Mouse (Mus musculus): Measurements from ENCODE around the gene Mthfd1l.

Mthfd1l gene

GRCm38 (mm10) chr10:4159541-4160090 is 186.7 kb downstream of the Mthfd1l start:
- no peak for DNase-seq

DNA sequence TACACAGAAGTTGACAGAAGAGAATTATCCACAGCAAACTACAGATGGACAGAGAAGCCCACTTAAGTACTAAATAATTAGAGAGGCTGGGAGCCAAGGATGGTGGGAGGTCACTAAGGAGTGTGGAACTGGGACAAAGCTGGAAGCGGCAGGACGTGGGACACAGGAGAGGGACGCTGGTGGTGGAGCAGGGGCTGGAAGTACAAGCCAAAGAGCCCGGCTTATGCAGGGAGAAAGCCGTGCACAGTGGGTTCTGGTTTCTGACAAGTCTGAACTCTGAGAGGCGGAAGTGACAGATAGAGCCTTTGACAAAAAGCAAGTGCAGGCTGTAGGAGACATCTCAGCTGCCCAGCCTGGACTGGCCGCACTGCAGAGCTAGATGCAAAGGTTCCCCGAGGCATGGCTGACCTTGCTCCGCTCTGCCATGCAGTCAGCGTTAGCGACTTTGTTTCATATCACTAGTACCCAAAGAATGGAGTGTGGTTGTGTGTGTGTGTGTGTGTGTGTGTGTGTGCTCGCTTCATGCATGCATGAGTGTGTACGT is 187.4 kb downstream of the Mthfd1l start:
- peak; percentile 16 to 31 for DNase-seq

GRCm38 (mm10) chr10:4162049-4162448 is 189.1 kb downstream of the Mthfd1l start:
- DNase-seq = no peak

- no peak for DNase-seq
These were observed 190.1 kb downstream of the Mthfd1l start for GRCm38 (mm10) chr10:4162976-4163375.

DNA sequence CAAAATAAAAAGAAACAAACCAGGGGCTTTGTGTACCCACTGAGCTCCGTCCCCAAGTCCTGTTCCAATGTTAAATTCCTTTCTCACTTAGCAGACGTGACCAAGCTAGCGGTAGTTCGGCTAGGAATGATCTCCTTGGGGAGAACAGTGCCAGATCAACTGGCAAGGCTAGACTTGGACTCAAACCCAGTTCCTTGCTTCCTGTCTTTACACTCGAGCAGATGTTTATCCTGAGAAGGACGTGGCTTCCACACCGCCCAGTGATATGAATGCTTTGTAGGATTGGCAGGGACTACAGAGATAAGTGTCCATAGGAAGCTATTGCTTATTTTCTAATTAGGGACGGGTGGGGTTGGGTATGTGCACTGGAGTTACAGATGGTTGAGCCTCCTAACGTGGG is 191.8 kb downstream of the Mthfd1l start:
- DNase-seq = no peak

- DNase-seq = peak; percentile 19 to 53
These were observed 195.4 kb downstream of the Mthfd1l start for GRCm38 (mm10) chr10:4168222-4168798.

- DNase-seq = no peak
These were observed 201.3 kb downstream of the Mthfd1l start for GRCm38 (mm10) chr10:4174229-4174628.

DNA sequence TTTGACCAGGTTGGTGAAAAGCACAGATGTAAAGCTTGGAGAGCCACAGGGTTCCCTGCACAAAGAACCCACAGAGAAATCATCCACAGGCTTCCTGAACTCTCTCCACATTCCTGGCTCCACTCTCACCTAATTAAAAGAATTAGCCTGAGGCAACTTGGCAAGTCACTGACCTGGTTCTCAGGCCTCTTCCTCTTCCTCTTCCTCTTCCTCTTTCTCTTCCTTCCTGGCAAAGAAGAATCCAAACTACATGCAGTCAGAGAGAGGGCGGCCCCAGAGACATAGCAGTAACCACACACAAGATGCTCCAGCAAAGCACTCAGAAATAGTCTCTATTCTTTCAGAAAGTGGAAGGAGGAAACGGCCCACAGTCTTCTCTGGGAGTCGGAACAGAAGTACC is 201.8 kb downstream of the Mthfd1l start:
- DNase-seq = no peak

DNA sequence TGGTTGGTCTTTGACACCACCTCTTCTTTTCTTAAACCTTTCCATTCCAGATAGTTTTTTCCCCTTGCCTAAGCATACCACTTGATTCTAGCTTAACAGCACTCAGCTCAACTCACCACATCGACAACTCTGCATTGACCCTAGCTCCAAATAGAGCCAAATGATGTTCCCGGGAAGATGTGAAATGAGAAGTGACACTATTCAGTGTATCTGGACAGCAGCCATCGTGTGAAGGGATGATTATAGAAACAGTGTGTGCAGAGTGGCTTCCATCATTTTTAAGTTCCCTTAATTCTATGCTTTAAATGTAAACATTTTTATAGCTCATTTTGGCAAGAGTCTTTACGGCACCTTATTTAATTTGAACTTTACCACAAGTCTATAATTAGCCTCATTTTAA is 204.4 kb downstream of the Mthfd1l start:
- no peak for DNase-seq

DNA sequence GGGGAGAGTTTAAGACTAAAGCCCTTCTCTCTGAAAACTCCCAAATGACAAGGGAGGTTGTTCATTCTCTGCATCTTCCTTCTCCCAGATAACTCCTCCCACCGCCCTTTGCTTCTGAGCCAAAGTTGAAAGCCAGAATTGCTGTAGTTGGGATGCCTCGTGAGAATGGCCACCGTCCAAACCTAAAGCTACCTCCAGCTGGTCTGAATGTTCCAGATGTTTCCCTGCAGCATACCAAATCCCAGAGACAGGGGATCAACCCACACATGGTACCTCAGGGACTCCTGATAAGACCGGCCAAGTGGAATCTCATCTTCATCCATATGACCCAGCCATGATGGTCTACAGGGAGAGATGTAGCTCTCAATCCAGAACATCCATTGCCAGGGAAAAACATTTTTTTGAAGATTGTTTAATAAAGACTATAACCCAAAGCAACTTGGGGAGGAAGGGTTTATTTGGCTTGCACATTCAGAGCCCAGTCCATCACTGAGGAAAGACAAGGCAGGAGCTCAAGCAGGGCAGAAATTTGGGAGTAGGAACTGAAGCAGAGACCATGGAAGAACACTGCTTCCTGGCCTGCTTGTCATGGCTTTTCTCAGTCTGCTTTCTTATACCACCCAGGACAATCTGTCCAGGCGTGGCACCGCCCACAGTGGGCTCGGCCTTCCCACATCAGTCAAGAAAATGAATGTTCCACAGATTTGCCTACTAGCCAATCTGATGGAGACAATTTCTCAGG is 206.3 kb downstream of the Mthfd1l start:
- peak; percentile 39 to 52 for DNase-seq

DNA sequence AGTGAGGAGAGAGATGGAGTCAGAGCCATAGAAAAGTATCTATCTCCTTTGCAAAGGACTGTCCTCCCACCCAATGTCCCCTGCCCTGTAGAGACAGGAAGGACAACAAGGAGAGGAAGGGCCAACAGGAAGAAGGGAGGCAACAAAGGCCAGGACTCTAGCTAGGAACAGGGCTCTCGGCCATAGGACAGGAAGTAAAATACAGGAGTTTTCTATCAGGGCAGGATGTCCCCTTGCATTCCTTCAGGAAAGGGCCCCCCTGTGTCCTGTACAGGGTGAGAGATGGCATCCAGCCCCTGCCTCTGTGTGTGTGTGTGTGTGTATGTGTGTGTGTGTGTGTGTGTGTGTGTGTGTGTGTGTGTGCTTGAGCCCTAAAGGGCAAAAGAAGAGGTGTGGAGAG is 209.0 kb downstream of the Mthfd1l start:
- peak; percentile 22 to 26 for DNase-seq

DNA sequence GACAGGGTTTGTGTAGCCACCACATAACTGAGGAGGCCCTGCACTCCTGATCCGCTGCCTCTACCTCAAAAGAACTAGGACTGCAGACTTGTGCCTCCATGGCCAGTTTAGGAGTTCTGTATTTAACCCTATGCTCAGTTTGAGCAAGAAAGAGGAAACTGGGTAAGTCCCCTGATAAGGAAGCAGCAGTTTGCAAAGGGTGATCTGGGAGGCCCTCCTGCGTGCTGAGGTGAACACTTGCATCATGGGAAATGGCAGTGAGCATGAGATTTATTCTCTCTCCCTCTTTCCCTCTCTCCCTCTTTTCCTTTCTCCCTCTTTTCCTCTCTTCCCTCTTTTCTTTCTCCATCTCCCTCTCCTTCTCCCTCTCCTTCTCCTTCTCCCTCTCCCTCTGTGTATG is 209.5 kb downstream of the Mthfd1l start:
- no peak for DNase-seq

- peak; percentile 80 to 84 for DNase-seq
These were observed 215.9 kb downstream of the Mthfd1l start for GRCm38 (mm10) chr10:4188614-4189402.

- no peak for DNase-seq
These were observed 216.5 kb downstream of the Mthfd1l start for GRCm38 (mm10) chr10:4189422-4189821.

- no peak for DNase-seq
These were observed 226.1 kb downstream of the Mthfd1l start for GRCm38 (mm10) chr10:4198978-4199377.

GRCm38 (mm10) chr10:4199926-4200325 is 227.0 kb downstream of the Mthfd1l start:
- DNase-seq = no peak

GRCm38 (mm10) chr10:4200546-4201104 is 227.7 kb downstream of the Mthfd1l start:
- no peak for DNase-seq

- DNase-seq = no peak
These were observed 228.2 kb downstream of the Mthfd1l start for GRCm38 (mm10) chr10:4201141-4201540.

DNA sequence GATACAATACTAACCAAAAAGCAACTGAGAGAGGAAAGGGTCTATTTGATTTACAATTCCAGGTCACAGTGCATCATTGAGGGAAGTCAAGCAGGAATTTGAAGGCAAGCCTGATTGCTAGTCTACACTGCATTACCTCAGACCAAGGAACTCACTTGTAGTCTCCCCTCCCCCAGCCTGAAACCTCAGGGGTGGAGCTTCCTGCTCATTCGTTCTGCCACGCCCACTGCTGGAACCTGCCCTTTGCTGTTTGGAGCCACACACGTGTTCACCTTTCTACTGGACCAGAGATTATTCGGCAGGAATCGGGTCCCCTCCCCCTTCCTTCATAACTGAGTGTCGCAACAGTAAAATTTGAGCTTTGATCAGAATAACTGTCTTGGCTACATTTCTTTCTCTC is 230.7 kb downstream of the Mthfd1l start:
- DNase-seq = peak in 1 of 2 experiments; percentile 10

- DNase-seq = no peak
These were observed 236.1 kb downstream of the Mthfd1l start for GRCm38 (mm10) chr10:4209040-4209439.

DNA sequence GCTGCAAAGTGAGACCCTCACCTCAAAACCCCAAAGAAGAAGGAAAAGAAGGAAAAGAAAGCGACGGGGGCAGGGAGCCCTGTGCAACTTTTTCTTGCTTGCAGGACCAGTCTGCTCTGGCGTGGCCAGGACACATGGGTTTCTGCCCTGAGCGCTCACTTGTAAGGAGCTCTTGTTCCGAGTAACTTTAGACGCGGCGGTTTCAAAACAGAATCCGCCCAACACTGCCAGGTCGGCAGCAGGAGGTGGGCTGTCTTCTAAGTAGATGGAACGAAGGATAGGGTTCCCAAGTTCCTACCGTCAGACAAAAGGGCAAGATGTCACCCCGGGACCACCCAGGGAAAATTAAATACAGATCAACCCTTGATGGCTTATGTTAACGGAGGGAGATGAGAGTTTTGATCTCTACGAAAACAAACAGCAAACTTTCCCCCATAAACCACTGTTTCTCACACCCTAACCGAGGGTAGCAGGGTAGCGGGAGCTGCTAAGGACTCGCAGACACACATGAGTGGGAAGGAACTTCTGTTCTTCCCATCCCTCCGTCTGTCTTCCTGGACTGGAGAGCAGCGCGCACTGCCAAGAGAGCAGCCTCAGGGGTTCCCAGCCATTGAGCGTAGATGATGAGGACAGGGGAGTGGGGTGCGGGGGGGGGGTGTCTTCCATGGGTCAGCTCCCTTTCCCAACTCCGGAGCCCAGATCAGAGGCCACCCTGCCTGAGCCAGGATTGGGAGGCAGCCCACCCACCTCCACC is 237.6 kb downstream of the Mthfd1l start:
- DNase-seq = peak; percentile 22 to 40

DNA sequence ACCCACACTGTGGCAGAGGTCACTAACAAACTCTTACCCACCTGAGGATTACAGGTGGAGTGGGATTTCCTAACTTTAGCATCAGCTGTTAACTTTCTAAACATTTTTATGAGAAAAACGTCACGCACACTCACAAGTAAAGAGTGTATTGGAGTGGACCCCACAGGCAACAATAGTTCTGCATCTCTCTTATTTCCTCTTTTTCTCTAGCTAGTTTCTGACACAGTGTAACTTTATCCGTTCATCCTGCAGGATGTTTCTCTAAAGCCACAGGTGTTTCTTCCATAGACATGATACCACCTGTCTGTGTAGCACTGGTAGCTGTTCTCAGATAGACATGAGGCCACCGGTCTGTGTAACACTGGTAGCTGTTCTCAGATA is 238.1 kb downstream of the Mthfd1l start:
- no peak for DNase-seq

All from kidney, postnatal 4 days (tissue).